Mouse (Mus musculus): Measurements from ENCODE around the gene Stard5. TPM values are rescaled to one million over a fixed set of nuclear protein-coding genes. Genes with fewer than 3 reads are reported as not detected.

The Stard5 gene
- total and polyA plus RNA-seq, 2 experiments from 2014 or later, result 12.1 to 20.0 TPM

- Histone ChIP-seq H3K27ac (ENCODE audit: low read depth) (no peak overlapping the region), H3K9me3 (replicated peaks; ENCODE audit: control insufficient read depth, low read length) (no peaks in the 10 kb centered on the region), H3K36me3 (replicated peaks; ENCODE audit: control insufficient read depth, insufficient read depth, low read length) (no peaks in the 10 kb centered on the region), H3K27me3 (ENCODE audit: control insufficient read depth, insufficient read depth, low read length) (no peaks in the 10 kb centered on the region), H3K4me1 (ENCODE audit: control insufficient read depth, insufficient read depth) (no peaks in the 10 kb centered on the region), H3K4me2 (ENCODE audit: low read depth, low read length) (no peak overlapping the region), H3K9ac (replicated peaks; ENCODE audit: low read depth, low read length) (no peak overlapping the region), H3K4me3 (ENCODE audit: low read depth, low read length) (no peak overlapping the region)
- DNase-seq (ENCODE audit: low spot score) (no peak), ATAC-seq (ENCODE audit: insufficient read depth, low read depth) (no peak)
- WGBS, result 83% methylated on average over 4 of the region's 4 CpGs
- no peak for TF ChIP-seq CTCF (IDR thresholded peaks at IDR 0.05; ENCODE audit: low read depth)
Observed at GRCm38 (mm10) chr7:83666087-83666595, 34.4 kb downstream of the Stard5 start.

GRCm38 (mm10) chr7:83667936-83668645, 36.3 kb downstream of the Stard5 start:
- Histone ChIP-seq H3K36me3 (replicated peaks; ENCODE audit: control insufficient read depth, insufficient read depth, low read length) (no peaks in the 10 kb centered on the region), H3K9ac (replicated peaks; ENCODE audit: low read depth, low read length) (no peak overlapping the region), H3K27ac (ENCODE audit: low read depth) (no peak overlapping the region), H3K4me2 (ENCODE audit: low read depth, low read length) (no peak overlapping the region), H3K4me3 (ENCODE audit: low read depth, low read length) (no peak overlapping the region), H3K27me3 (ENCODE audit: control insufficient read depth, insufficient read depth, low read length) (no peaks in the 10 kb centered on the region), H3K9me3 (replicated peaks; ENCODE audit: control insufficient read depth, low read length) (no peaks in the 10 kb centered on the region), H3K4me1 (ENCODE audit: control insufficient read depth, insufficient read depth) (no peaks in the 10 kb centered on the region)
- no peak for TF ChIP-seq CTCF (IDR thresholded peaks at IDR 0.05; ENCODE audit: low read depth)
- no peak for TF ChIP-seq EP300 (IDR thresholded peaks at IDR 0.05; ENCODE audit: low read depth)
- DNase-seq (ENCODE audit: low spot score) (no peak), ATAC-seq (ENCODE audit: insufficient read depth, low read depth) (no peak)
- 73% methylated on average over 5 of the region's 5 CpGs for WGBS

GRCm38 (mm10) chr7:83668724-83669123, 37.0 kb downstream of the Stard5 start:
- no peak overlapping the region for H3K4me3 ChIP-seq (ENCODE audit: low read depth, low read length)

GRCm38 (mm10) chr7:83671573-83671972, 39.8 kb downstream of the Stard5 start:
- no peak for DNase-seq (ENCODE audit: low spot score)
- H3K9ac ChIP-seq (replicated peaks; ENCODE audit: low read depth, low read length), result no peak overlapping the region
- H3K4me2 ChIP-seq (ENCODE audit: low read depth, low read length), result no peak overlapping the region
- ATAC-seq (ENCODE audit: insufficient read depth, low read depth), result no peak
- TF ChIP-seq CTCF (IDR thresholded peaks at IDR 0.05; ENCODE audit: low read depth) (no peak), EP300 (IDR thresholded peaks at IDR 0.05; ENCODE audit: low read depth) (no peak)
- no peaks in the 10 kb centered on the region for H3K9me3 ChIP-seq (replicated peaks; ENCODE audit: control insufficient read depth, low read length)
- H3K27ac ChIP-seq (ENCODE audit: low read depth), result no peak overlapping the region
- no peaks in the 10 kb centered on the region for H3K27me3 ChIP-seq (ENCODE audit: control insufficient read depth, insufficient read depth, low read length)
- H3K4me3 ChIP-seq (ENCODE audit: low read depth, low read length), result no peak overlapping the region
- 82% methylated on average over 6 of the region's 6 CpGs for WGBS
- H3K4me1 ChIP-seq (ENCODE audit: control insufficient read depth, insufficient read depth), result no peaks in the 10 kb centered on the region
- no peaks in the 10 kb centered on the region for H3K36me3 ChIP-seq (replicated peaks; ENCODE audit: control insufficient read depth, insufficient read depth, low read length)

More at GRCm38 (mm10) chr7:83668724-83669123, 37.0 kb downstream of the Stard5 start:
- DNase-seq (ENCODE audit: low spot score) (peak; percentile 67), ATAC-seq (ENCODE audit: insufficient read depth, low read depth) (no peak)
- Histone ChIP-seq H3K36me3 (replicated peaks; ENCODE audit: control insufficient read depth, insufficient read depth, low read length) (no peaks in the 10 kb centered on the region), H3K27me3 (ENCODE audit: control insufficient read depth, insufficient read depth, low read length) (no peaks in the 10 kb centered on the region), H3K4me2 (ENCODE audit: low read depth, low read length) (no peak overlapping the region), H3K4me1 (ENCODE audit: control insufficient read depth, insufficient read depth) (no peaks in the 10 kb centered on the region), H3K27ac (ENCODE audit: low read depth) (no peak overlapping the region), H3K9ac (replicated peaks; ENCODE audit: low read depth, low read length) (no peak overlapping the region), H3K9me3 (replicated peaks; ENCODE audit: control insufficient read depth, low read length) (no peaks in the 10 kb centered on the region)
- TF ChIP-seq EP300 (IDR thresholded peaks at IDR 0.05; ENCODE audit: low read depth), result no peak
- peak; percentile 80 for TF ChIP-seq CTCF (IDR thresholded peaks at IDR 0.05; ENCODE audit: low read depth)
- 15% methylated on average over 1 of the region's 1 CpGs for WGBS

- DNase-seq (ENCODE audit: low spot score), result peak; percentile 25
Observed at GRCm38 (mm10) chr7:83675545-83676254, 43.9 kb downstream of the Stard5 start.

More at GRCm38 (mm10) chr7:83675545-83676254, 43.9 kb downstream of the Stard5 start:
- H3K27ac ChIP-seq (ENCODE audit: low read depth), result no peak overlapping the region
- no peak overlapping the region for H3K4me2 ChIP-seq (ENCODE audit: low read depth, low read length)
- no peak overlapping the region for H3K4me3 ChIP-seq (ENCODE audit: low read depth, low read length)
- H3K36me3 ChIP-seq (replicated peaks; ENCODE audit: control insufficient read depth, insufficient read depth, low read length), result no peaks in the 10 kb centered on the region
- H3K9me3 ChIP-seq (replicated peaks; ENCODE audit: control insufficient read depth, low read length), result no peaks in the 10 kb centered on the region
- H3K9ac ChIP-seq (replicated peaks; ENCODE audit: low read depth, low read length), result no peak overlapping the region
- TF ChIP-seq EP300 (IDR thresholded peaks at IDR 0.05; ENCODE audit: low read depth) (no peak), CTCF (IDR thresholded peaks at IDR 0.05; ENCODE audit: low read depth) (peak; percentile 74)
- H3K4me1 ChIP-seq (ENCODE audit: control insufficient read depth, insufficient read depth), result no peaks in the 10 kb centered on the region
- H3K27me3 ChIP-seq (ENCODE audit: control insufficient read depth, insufficient read depth, low read length), result no peaks in the 10 kb centered on the region
- no peak for ATAC-seq (ENCODE audit: insufficient read depth, low read depth)
- 23% methylated on average over 5 of the region's 5 CpGs for WGBS
